Mouse (Mus musculus) retina, postnatal 7 days (tissue): ENCODE measurements at regions not wholly inside any gene's neighbourhood (a gene's known extent, or its start where the extent isn't known, plus 50 kb on each side); places are given as distances from the start of the nearest gene placed in this dataset.

Experiments used
- DNase-seq: peaks from one replicate; pipeline ENCODE4 v3.0.0-alpha.2; 2012; ENCODE audit warnings: low read depth, low spot score

DNA sequence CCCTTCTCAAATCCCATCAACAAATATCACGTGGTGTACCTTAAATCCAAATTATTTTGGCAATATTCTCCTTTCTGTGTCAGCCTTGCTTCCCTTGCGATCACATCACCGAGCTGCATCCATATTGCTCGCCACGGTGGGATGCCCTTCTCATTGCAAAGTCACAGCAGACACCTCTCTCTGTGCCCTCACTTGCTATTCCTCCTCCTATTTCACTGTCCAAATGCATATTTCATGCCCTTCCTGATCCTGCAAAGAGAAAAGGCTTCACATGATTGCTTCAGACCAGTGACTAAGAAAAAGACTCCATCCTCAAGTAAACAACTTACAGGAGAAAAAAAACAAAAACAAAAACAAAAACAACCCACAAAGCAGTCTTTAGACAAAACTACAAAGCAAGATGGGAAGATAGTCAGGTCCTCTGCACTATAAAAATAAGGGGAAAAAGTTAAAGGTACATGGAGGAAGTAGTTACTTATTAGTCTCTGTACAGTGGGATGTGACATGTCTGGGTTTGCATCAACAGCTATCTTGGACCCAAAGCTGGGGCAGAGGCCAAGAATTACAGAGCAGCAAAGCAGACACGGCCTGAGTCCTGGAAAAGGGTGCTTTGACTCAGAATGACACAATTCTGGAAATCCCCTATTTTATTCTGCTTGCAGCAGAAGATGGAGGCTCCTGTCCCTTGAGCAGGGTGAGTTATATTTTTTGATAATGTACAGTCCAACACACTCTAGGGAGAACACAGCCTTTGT, 349.3 kb downstream of the Zfp619 start:
- no peak for DNase-seq

DNA sequence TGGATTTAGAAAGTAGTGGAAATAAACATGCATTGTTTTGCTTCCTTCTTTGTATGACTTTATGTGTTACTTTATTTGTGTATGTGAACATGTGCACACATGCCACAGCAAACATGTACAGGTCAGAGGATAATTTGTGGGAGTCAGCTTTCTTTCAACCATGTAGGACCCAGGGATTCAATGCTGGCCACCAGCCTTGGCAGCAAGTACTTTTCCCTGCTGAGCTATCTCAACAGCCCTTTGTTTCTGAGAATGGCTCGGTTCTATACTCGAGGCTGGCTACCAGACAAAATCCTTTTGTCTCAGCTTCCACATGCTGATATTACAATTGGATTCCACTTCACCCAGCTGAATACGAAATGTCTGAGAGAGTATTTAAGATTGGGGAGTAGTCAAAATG, 349.9 kb downstream of the Zfp619 start:
- DNase-seq, result no peak

DNA sequence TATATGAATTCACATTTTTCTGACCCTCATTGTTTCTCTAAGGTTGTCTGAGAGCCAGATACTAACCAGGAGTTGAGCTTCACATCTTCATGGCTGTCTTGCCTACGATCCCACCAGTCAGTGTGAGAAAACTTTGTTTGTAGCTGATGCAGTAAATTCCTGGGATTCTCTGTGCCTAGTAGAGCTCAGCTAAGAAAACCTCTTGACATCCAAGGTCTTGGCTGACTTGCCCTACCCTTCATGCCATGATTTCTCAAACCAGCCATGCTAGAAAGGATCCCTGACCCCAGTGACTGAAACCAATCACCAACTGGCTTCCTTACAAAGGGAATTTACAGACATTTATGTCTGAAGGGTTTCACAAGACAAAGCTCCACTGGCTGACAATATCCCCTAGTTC, 364.5 kb downstream of the Zfp619 start:
- no peak for DNase-seq

DNA sequence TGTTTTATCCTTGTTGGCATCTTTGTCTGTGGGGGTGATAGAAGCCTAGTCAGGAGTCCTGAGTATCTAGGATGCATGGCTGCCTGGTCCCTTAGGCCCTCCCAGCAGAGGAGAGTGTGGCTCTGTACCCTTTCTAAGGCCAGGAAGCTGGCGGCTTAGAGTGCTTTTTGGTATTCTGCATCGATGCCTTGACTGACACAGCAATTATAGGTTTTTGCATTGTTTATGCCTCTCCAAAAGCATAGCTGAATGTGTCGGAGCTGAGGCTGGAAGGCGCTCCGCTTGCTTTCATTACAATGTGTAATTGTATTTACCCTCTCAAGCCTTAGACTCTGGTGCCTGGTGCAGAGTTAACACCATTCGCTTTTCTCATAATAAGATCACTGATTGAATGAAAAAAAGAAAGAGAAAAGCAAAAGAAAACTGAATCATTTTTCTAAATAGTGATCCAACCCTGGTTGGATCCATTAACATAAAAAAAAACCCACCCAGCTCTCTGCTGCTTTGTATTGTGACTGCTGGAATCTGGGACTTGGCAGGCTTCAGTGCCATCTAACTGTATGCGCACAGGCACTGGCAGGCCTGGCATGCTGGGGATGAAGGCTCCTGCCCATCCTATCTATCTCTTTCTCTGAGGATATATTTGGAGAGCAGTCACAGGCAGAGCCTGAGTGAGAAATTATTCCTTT, 376.8 kb downstream of the Zfp619 start:
- no peak for DNase-seq

DNA sequence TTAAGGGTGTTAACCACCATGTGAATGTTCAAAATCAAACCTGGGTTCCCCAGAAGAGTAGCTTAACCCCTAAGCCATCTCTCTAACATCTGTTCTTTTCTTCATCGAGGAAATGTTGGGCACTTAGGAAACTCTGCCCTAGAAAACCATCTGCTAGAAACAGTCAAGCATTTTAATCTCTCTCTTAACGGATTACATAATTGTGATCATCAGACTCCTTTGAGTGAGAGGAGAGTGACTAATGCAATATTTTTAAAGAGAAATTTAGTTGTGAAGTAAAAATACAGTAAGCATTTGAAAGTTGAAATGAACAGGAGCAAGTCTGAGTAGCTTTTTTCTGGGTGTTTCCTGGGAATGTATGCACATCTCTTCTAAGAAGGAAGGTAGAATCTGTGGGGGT, 379.4 kb downstream of the Zfp619 start:
- no peak for DNase-seq

DNA sequence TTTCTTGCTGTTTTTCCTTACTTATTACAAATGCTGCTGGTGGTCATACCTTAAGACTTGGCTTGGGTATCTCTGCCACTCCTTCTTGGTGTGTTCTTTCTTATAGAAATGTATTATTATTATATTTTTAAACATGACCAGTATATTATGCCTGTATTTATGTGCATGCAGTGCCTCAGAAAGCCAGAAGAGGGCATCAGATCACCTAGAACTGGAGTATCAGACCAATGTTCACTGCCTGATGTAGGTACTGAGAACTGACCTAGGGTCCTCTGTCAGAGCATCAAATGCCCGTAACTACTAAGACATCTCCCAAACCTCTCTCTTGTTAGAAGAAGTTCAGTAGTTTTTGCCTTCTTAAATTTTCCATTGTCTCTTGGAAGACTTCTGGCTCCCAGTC, 380.7 kb downstream of the Zfp619 start:
- DNase-seq, result no peak

DNA sequence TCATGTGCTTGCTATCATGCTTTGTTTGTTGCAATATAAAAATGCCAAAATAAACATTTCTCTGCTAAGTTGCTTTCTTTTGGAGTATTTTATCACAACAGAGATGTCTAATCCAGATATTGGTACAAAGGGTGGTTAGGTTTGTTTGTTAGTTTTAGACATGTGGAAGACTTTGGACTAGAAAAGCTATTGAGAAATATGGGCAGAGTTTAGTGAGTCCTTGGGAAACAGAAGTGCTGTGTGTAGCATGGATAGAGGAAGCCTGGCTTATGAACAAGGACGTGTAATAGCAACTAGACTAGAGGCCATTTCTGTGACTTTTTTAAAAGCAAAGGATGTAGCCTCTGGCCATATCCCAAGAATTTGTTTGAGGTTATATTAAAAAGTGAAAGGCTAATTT, 416.4 kb downstream of the Zfp619 start:
- no peak for DNase-seq

DNA sequence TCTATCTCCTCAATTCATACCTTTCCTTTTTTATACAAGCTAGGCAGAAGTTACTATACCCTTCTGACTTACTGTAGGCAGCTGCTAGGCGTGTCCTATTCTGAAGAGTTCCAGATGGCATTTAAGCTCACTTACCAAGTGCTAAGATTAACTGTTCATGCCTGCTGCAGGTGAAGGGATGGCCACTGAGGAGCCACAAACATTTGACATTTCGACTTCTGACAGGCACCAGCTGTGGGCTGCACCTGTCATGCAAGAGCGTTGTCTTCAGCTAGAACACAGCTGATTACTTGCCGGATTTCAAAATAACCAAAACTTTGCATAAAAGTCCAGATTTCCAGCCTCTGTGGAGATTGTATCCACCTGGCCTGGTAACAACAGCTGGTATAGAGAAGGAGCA, 419.7 kb downstream of the Zfp619 start:
- DNase-seq, result no peak

DNA sequence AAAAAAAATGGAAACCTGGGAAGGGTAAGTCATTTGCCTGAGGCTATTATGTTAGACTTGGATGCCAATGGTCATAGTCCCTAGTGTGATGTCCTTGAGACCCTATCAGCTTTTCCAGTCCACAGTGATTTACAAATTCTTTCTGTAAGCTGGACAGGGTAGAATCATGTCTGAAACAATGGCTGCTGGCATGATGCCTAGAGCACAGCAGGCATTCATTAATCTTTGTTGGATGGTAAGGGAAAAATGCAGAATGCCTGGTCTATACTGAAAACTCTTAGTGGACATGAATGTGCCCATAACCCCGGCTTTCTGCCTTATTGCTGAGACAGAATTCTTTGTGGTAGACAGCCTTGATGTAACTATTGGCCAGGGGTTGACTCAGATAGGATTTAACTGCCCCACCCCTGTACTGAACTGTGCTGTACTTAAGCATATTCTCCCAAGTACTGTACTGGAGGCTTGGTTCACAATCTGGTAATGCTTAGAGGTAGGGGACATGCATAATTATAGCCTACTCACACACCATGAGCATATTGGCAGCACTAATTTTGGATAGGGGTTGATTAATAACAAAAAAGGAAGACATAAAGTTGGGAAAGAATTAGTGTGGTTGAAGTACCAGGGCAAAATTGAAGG, 424.8 kb downstream of the Zfp619 start:
- peak; percentile 13 for DNase-seq

DNA sequence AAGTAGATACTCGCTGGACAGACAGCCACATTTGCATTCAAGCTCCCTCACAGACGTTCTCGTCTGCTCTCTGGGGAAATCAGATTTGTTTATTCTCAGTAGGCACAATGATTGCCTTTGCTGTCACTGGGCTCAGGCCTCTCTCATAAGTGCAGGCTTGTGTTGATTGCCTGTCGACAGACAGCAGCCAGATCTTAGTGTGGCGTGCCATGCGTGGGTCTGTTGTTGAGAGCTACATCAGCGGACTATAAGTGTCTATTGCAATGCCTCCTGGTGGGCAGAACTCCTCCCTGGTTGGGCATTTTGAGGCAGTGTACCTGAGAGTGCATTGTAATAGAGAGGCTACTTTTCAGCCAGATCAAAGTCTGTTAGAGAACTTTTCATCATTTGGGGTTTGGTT, 436.5 kb downstream of the Zfp619 start:
- DNase-seq, result no peak

DNA sequence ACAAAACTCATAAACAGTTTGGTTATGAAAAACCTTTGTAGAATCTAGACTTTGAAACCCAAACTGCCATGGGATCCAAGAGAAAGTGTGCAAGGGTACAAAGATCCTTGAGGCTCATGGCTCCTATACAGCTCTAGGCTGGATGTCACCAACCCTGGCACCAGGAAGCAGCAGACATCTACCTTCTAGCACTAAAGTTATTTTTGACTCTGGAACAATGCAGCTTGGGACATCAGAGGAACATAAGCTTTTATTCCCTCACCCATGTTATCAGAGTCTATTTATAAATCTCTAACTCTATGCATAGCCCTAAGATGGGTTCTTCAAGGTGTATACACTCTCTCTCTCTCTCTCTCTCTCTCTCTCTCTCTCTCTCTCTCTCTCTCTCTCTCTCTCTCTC, 437.4 kb downstream of the Zfp619 start:
- no peak for DNase-seq

DNA sequence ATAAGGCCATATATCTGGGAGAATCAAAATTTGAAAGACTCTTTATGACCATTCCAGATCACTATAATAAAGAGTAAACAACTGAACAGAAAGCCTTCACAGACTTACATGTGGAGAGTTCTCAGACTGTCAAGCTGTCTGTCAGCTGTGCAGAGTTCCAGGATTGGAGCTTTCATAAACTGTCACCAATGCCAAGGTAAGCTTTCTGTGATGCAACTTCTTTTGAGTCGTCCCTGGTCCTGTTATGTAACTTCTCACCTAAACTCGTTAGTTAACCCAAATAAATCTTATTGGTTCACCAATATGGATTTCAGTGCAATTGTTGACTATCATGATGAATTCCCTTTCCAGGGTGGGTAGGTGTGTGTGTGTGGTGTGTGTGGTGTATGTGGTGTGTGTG, 460.6 kb downstream of the Zfp619 start:
- no peak for DNase-seq

DNA sequence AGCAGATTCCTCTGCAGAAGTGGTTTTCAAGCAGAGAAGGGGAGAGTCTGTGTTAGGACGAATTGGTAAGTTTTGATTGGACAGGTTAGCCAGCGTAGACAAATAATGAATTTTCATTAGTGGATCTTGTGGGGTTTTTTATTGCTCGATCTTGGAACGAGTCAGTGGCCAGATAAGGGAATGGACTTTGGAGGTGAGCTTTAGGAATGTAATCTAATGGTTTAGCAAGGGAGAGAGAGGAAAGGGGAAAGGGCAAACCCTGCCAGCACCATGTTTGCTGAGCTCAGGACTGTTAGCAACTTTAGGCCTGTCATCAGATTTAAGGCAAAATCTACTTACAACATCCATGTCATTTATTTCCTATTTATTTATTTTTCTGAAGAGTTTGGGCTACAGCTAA, 464.1 kb downstream of the Zfp619 start:
- DNase-seq, result no peak
